Comparison of ENCODE assay signal across 17 mouse cellular contexts in the genomic region with DNA sequence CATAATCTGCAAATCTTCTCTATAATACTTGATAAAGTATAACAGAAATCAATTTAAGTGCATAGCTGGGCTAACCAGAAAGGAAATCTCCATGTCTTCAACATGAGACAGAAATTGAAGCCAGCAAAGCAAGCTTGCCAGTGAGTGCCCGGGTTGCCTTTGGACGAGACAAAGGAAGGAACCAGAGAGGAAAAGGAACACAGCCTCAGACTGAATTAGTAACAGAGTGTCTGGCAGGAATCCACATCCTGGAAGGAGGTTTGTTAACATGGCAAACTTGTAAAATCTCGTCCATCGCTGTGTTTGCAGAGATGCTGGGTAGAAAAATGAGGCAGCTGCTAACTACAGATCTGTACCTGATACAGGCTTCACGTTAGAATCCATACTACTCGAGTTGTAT.
DNase-seq lines count a peak whose midpoint lies in the region; ATAC-seq lines count a peak whose summit lies in the region.
"Had no signal": no experiment of that assay in that cellular context is flagged by ENCODE, and none has a peak within 500 bp of the region (broad histone marks: within the 10 kb centered on the region; RNA-seq: fewer than 3 reads in every experiment).

No protein-coding gene starts in this region.

- WGBS in kidney, embryonic 15.5 days: 76% methylated on average over 6 of the region's 6 CpGs
- WGBS in midbrain, embryonic 14.5 days: 79% methylated on average over 6 of the region's 6 CpGs
- 66% methylated on average over 6 of the region's 6 CpGs for WGBS in midbrain, embryonic 16.5 days

- no peak overlapping the region for H3K4me2 ChIP-seq in kidney, embryonic 15.5 days
- no peak overlapping the region for H3K4me2 ChIP-seq in midbrain, embryonic 14.5 days (ENCODE audit: low read length)
- H3K4me2 ChIP-seq in midbrain, embryonic 16.5 days (ENCODE audit: low read length): no peak overlapping the region
- H3K4me2 ChIP-seq: forebrain, embryonic 12.5 days; hindbrain, embryonic 14.5 days; stomach, embryonic 15.5 days had no signal

- 0 out of 2 replicates have a peak, but pooled peaks cover 2% of the 10 kb centered on the region for H3K4me1 ChIP-seq in kidney, embryonic 15.5 days
- H3K4me1 ChIP-seq in midbrain, embryonic 14.5 days (ENCODE audit: control insufficient read depth, insufficient read depth, low read length): no peaks in the 10 kb centered on the region
- H3K4me1 ChIP-seq in midbrain, embryonic 16.5 days (ENCODE audit: control insufficient read depth, insufficient read depth, low read length): 0 out of 2 replicates have a peak, but pooled peaks cover 2% of the 10 kb centered on the region
- H3K4me1 ChIP-seq: stomach, embryonic 15.5 days had no signal

- H3K27me3 ChIP-seq in kidney, embryonic 15.5 days: no peaks in the 10 kb centered on the region
- H3K27me3 ChIP-seq in midbrain, embryonic 14.5 days (ENCODE audit: control insufficient read depth, insufficient read depth, low read length): no peaks in the 10 kb centered on the region
- no peaks in the 10 kb centered on the region for H3K27me3 ChIP-seq in midbrain, embryonic 16.5 days (ENCODE audit: control insufficient read depth, insufficient read depth, low read depth, low read length)
- H3K27me3 ChIP-seq: forebrain, embryonic 12.5 days; stomach, embryonic 15.5 days had no signal

- H3K27ac ChIP-seq in kidney, embryonic 15.5 days: no peak overlapping the region
- no peak overlapping the region for H3K27ac ChIP-seq in midbrain, embryonic 14.5 days (replicated peaks; ENCODE audit: low read depth, low read length)
- no peak overlapping the region for H3K27ac ChIP-seq in midbrain, embryonic 16.5 days (ENCODE audit: low read length)
- H3K27ac ChIP-seq: forebrain, embryonic 12.5 days; hindbrain, embryonic 14.5 days; macrophage; stomach, embryonic 15.5 days had no signal

- peak; percentile 31 to 34 for DNase-seq in cerebellum, postnatal 10 days
- DNase-seq in cerebellum, adult 11 months: no peak
- DNase-seq in kidney, adult 9 months: peak; percentile 44
- peak; percentile 20 for DNase-seq in midbrain, embryonic 14.5 days
- peak; percentile 41 to 50 for DNase-seq in right cerebral cortex, postnatal 10 days (ENCODE audit: low spot score in 2 of 2)
- DNase-seq in Muller cell, postnatal 12 days (ENCODE audit: inconsistent ontology term): no peak
- DNase-seq: adrenal gland, postnatal 25 days; cerebellum, adult 18-20 months; gastrocnemius, postnatal 25 days; liver; thymus, postnatal 4 days had no signal

- no peak overlapping the region for H3K9ac ChIP-seq in kidney, embryonic 15.5 days
- no peak overlapping the region for H3K9ac ChIP-seq in midbrain, embryonic 14.5 days (replicated peaks; ENCODE audit: low read length)
- H3K9ac ChIP-seq in midbrain, embryonic 16.5 days (ENCODE audit: low read depth, low read length): no peak overlapping the region
- H3K9ac ChIP-seq: forebrain, embryonic 12.5 days; hindbrain, embryonic 14.5 days; stomach, embryonic 15.5 days had no signal

- H3K9me3 ChIP-seq in kidney, embryonic 15.5 days (replicated peaks): no peaks in the 10 kb centered on the region
- H3K9me3 ChIP-seq in midbrain, embryonic 14.5 days (ENCODE audit: control insufficient read depth, low read length): no peaks in the 10 kb centered on the region
- no peaks in the 10 kb centered on the region for H3K9me3 ChIP-seq in midbrain, embryonic 16.5 days (replicated peaks; ENCODE audit: control insufficient read depth, low read length, poor library complexity, severe bottlenecking)
- H3K9me3 ChIP-seq: forebrain, embryonic 12.5 days; stomach, embryonic 15.5 days had no signal

- H3K4me3 ChIP-seq in kidney, embryonic 15.5 days (replicated peaks): no peak overlapping the region
- H3K4me3 ChIP-seq in midbrain, embryonic 14.5 days (replicated peaks; ENCODE audit: low read depth, low read length): no peak overlapping the region
- H3K4me3 ChIP-seq in midbrain, embryonic 16.5 days (ENCODE audit: low read depth, low read length): no peak overlapping the region
- H3K4me3 ChIP-seq: forebrain, embryonic 12.5 days; stomach, embryonic 15.5 days had no signal

- H3K36me3 ChIP-seq in kidney, embryonic 15.5 days: no peaks in the 10 kb centered on the region
- H3K36me3 ChIP-seq in midbrain, embryonic 14.5 days (ENCODE audit: control insufficient read depth, insufficient read depth, low read length): no peaks in the 10 kb centered on the region
- no peaks in the 10 kb centered on the region for H3K36me3 ChIP-seq in midbrain, embryonic 16.5 days (ENCODE audit: control insufficient read depth, insufficient read depth, low read length)
- H3K36me3 ChIP-seq: forebrain, embryonic 12.5 days; stomach, embryonic 15.5 days had no signal

- no peak for ATAC-seq in kidney, embryonic 15.5 days (replicated peaks; ENCODE audit: low FRiP score)
- ATAC-seq in midbrain, embryonic 14.5 days (ENCODE audit: low FRiP score, low TSS enrichment): no peak
- no peak for ATAC-seq in midbrain, embryonic 16.5 days

Comparison
In these comparisons a context has a peak if more than half of its experiments do, and no peak if none do; other contexts are left out.
1. DNase-seq: peak in cerebellum, postnatal 10 days (2 of 2), kidney, adult 9 months (single experiment), midbrain, embryonic 14.5 days (single experiment) and right cerebral cortex, postnatal 10 days (2 of 2); none in cerebellum, adult 11 months (single experiment) and Muller cell, postnatal 12 days (single experiment).